Mouse (Mus musculus) forebrain, embryonic 16.5 days (tissue): ENCODE measurements around the gene Tcea3. TPM values are rescaled to one million over a fixed set of nuclear protein-coding genes. Genes with fewer than 3 reads are reported as not detected.
A peak's percentile ranks its signal among the peaks of the same experiment; 100 is the strongest.

Experiments
- ATAC-seq: fragments of 200-750 bp; cut with Nextera tagmentation; 2 replicates; pipeline ENCODE4 v1.8.0; 2017; ENCODE audit warnings: mild to moderate bottlenecking, moderate library complexity
- H3K27ac ChIP-seq: fragments of 300-500 bp; sonication (generic); 2 replicates; pipeline ENCODE4 v1.5.1; 2014; ENCODE audit warnings: low read length, control low read depth
- H3K27me3 ChIP-seq: fragments of 300-500 bp; sonication (generic); replicated peaks from 2 replicates; pipeline ENCODE4 v1.6.1; 2014; ENCODE audit warnings: low read length; ENCODE audit not compliant: control insufficient read depth, insufficient read depth
- H3K36me3 ChIP-seq: fragments of 300-500 bp; sonication (generic); 2 replicates; pipeline ENCODE4 v1.6.1; 2014; ENCODE audit not compliant: control insufficient read depth, insufficient read depth
- H3K4me1 ChIP-seq: fragments of 300-500 bp; sonication (generic); replicated peaks from 2 replicates; pipeline ENCODE4 v1.6.1; 2014; ENCODE audit warnings: low read length; ENCODE audit not compliant: control insufficient read depth, insufficient read depth
- H3K4me2 ChIP-seq: fragments of 300-500 bp; sonication (generic); 2 replicates; pipeline ENCODE4 v1.6.1; 2014; ENCODE audit warnings: mild to moderate bottlenecking, low read length, control low read depth
- H3K4me3 ChIP-seq: fragments of 300-500 bp; sonication (generic); replicated peaks from 2 replicates; pipeline ENCODE4 v1.5.1; 2014; ENCODE audit warnings: mild to moderate bottlenecking, low read length, control low read depth
- H3K9ac ChIP-seq: fragments of 300-500 bp; sonication (generic); replicated peaks from 2 replicates; pipeline ENCODE4 v1.6.1; 2014; ENCODE audit warnings: low read depth, low read length, control low read depth
- H3K9me3 ChIP-seq: fragments of 300-500 bp; sonication (generic); 2 replicates; pipeline ENCODE4 v1.6.1; 2016; ENCODE audit warnings: low read length; ENCODE audit not compliant: control insufficient read depth
- WGBS: fragments of 180-500 bp; shearing (Covaris S2); extraction: QIAGEN DNeasy Blood & Tissue Kit; methylation state at CpG from one replicate; pipeline ENCODE4 v1.1.7; 2014; 5-methylcytosine and 5-hydroxymethylcytosine counted together
- polyA plus RNA-seq: library from polyadenylated mRNA; unstranded; fragments of >200 nt; fragmentation: Nextera tagmentation; extraction: Ambion mirVana; gene quantifications from 2 replicates; pipeline ENCODE4 v1.2.1, GENCODE M21; 2015

Gene Tcea3
- polyA plus RNA-seq, 1 experiment from 2014 or later, result 0.44 TPM

GRCm38 (mm10) chr4:136246568-136246969 lies 960 bp upstream of the Tcea3 start:
- H3K27me3 ChIP-seq, result peaks cover 37% of the 10 kb centered on the region
- WGBS, result 2% methylated on average over 12 of the region's 12 CpGs
- H3K4me1 ChIP-seq, result peaks cover 19% of the 10 kb centered on the region

DNA sequence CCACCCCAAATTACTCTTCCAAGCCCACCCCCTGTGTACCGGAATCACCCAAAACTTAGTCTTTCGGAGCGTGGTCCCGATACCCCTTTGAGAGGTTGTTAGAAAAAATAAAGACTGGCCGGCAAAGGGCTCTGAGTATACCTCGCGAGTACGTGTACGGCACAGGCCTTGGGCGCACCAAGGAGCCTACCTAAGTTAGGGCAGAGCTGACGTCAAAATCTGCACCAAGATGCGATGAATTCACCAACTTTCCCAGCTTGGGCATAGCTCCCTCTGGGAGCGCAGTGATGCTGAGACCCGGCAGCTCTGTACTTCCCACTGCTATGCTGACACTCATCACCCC lies 172 bp upstream of the Tcea3 start:
- ATAC-seq, result no peak
- no peaks in the 10 kb centered on the region for H3K9me3 ChIP-seq
- H3K36me3 ChIP-seq, result no peaks in the 10 kb centered on the region
- peaks cover 37% of the 10 kb centered on the region for H3K27me3 ChIP-seq
- H3K9ac ChIP-seq, result no peak overlapping the region
- H3K4me3 ChIP-seq, result peak overlapping the region; percentile 36; the same call in 1 of the 2 replicates
- H3K27ac ChIP-seq, result no peak overlapping the region
- WGBS, result under 1% methylated on average over 14 of the region's 14 CpGs
- H3K4me1 ChIP-seq, result peaks cover 19% of the 10 kb centered on the region
- H3K4me2 ChIP-seq, result peak overlapping the region; percentile 52

More at GRCm38 (mm10) chr4:136246568-136246969, 960 bp upstream of the Tcea3 start:
- Histone ChIP-seq H3K4me3 (no peak overlapping the region), H3K36me3 (no peaks in the 10 kb centered on the region), H3K4me2 (no peak overlapping the region), H3K9ac (no peak overlapping the region), H3K9me3 (no peaks in the 10 kb centered on the region), H3K27ac (no peak overlapping the region)
- ATAC-seq, result no peak

DNA sequence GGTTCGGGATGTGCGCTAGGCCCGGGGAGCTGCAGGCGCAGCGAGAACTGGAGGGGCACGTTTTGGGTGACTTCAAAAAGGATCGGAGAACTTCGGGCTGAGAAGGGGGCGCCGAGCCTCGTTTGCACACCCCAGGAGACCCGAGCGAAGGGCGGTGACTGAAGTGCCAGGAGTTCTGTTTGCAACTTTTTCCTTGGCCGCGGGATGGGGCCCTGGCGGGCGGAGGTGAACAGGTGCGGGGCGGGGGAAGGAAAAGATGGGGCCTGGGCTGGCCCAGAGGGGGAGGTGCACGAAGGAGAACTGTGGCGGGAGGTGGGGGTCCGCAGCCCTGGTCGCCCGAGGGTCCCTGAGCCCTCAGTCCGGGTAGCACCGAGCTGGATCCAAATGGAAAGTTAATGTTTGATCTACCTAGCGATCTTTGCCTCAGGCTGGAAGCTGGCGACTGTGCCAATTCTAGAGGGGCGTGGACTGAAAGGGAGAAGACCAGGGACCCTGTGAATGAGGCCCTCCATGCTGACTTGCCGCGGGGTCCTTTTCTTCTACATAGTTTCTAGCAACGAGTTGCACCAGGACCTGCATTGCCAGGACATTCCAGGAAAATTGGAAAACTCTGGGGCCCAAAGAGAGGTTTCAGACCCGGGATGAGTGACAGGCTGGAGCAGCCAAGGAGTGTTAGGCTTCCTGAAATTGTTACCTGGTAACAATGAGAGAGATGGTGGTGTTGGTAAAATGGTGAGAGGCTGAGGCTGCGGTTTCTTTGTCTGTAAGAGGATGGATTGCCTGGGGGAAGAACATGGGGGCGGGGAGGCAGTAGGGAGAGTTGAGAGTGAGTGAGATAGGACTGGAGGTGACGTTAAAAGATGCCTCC lies 1.2 kb downstream of the Tcea3 start:
- under 1% methylated on average over 37 of the region's 37 CpGs for WGBS
- H3K9ac ChIP-seq, result no peak overlapping the region

DNA sequence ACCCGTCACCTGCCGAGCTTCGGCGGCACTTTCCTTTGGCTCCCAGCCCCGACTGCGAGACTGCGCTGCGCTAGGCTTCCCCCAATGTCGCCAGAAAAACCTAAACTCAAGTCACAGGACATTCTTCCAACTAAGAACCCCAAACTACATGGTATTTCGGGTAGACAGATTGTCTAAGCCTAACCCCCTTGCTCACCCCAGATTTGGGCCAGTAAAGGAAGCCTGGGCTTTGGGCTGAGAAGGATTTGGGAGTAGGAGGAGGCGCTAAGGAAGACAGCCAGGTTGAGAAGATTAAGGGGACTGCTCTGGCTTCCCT lies 1.8 kb downstream of the Tcea3 start:
- WGBS, result 1% methylated on average over 11 of the region's 11 CpGs

More for the DNA sequence above, 1.2 kb downstream of the Tcea3 start:
- Histone ChIP-seq H3K9me3 (no peaks in the 10 kb centered on the region), H3K27ac (no peak overlapping the region), H3K27me3 (peaks cover 37% of the 10 kb centered on the region), H3K4me1 (peaks cover 19% of the 10 kb centered on the region), H3K4me3 (peak overlapping the region; percentile 36), H3K36me3 (no peaks in the 10 kb centered on the region), H3K4me2 (peak overlapping the region; percentile 52)
- no peak for ATAC-seq

DNA sequence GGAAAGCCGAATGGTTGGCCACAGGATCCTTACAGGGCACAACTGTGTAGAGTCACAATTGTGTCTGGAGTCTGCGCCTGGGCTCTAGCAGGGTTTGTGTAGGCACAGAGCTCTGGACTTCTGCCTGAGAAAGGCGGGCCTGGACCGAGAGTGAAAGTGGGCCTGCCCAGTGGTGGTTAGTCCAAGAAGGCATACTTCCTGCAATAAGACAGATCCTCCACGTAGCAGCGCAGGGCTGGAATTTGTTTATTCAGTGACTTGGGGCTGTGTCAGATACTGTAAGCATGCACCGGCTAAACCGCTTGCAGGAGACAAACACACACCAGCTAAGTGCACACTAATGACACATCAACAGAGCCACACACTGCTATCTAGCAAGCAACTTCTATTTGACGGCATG lies 2.3 kb downstream of the Tcea3 start:
- Histone ChIP-seq H3K4me2 (no peak overlapping the region), H3K27me3 (peaks cover 35% of the 10 kb centered on the region), H3K9ac (no peak overlapping the region), H3K27ac (no peak overlapping the region), H3K4me1 (peaks cover 19% of the 10 kb centered on the region), H3K9me3 (no peaks in the 10 kb centered on the region), H3K36me3 (no peaks in the 10 kb centered on the region), H3K4me3 (no peak overlapping the region)
- ATAC-seq, result no peak
- 42% methylated on average over 9 of the region's 9 CpGs for WGBS

More for the DNA sequence above, 1.8 kb downstream of the Tcea3 start:
- peaks cover 19% of the 10 kb centered on the region for H3K4me1 ChIP-seq
- peaks cover 36% of the 10 kb centered on the region for H3K27me3 ChIP-seq
- ATAC-seq, result no peak
- no peak overlapping the region for H3K27ac ChIP-seq
- H3K4me2 ChIP-seq, result no peak overlapping the region
- H3K4me3 ChIP-seq, result no peak overlapping the region
- H3K36me3 ChIP-seq, result no peaks in the 10 kb centered on the region
- no peaks in the 10 kb centered on the region for H3K9me3 ChIP-seq
- no peak overlapping the region for H3K9ac ChIP-seq

- ATAC-seq, result no peak
- H3K36me3 ChIP-seq, result no peaks in the 10 kb centered on the region
- no peak overlapping the region for H3K4me2 ChIP-seq
- no peak overlapping the region for H3K4me3 ChIP-seq
- peaks cover 3% of the 10 kb centered on the region; the same call in 1 of the 2 replicates for H3K4me1 ChIP-seq
- H3K27ac ChIP-seq, result no peak overlapping the region
- 54% methylated on average over 6 of the region's 6 CpGs for WGBS
- H3K27me3 ChIP-seq, result no peaks in the 10 kb centered on the region; the same call in 1 of the 2 replicates
- no peaks in the 10 kb centered on the region for H3K9me3 ChIP-seq
- H3K9ac ChIP-seq, result no peak overlapping the region
Observed at GRCm38 (mm10) chr4:136255919-136256318, 8.4 kb downstream of the Tcea3 start.

DNA sequence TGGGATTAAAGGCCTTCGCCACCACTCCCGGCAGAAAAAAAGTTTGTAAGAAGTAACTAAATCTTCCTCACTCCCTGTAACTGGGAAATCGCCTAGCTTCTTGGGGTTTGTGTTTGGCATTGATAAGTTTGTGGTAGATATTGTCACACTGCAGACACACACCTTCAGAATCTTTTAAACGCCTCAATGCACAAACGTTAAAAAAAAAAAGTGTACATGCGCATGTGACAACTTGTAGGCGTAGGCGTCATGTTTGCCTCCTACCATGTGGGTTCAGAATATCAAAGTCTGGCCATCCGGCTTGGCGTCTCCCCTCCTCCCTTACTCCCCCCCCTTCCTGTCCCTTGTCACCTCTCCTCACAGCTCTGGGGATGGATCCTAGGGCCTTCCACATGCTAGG lies 9.2 kb downstream of the Tcea3 start:
- Histone ChIP-seq H3K27me3 (no peaks in the 10 kb centered on the region), H3K9ac (no peak overlapping the region), H3K4me3 (no peak overlapping the region), H3K4me2 (no peak overlapping the region), H3K27ac (no peak overlapping the region), H3K9me3 (no peaks in the 10 kb centered on the region), H3K4me1 (peaks cover 3% of the 10 kb centered on the region; the same call in 1 of the 2 replicates), H3K36me3 (no peaks in the 10 kb centered on the region)
- WGBS, result 83% methylated on average over 10 of the region's 10 CpGs
- no peak for ATAC-seq

DNA sequence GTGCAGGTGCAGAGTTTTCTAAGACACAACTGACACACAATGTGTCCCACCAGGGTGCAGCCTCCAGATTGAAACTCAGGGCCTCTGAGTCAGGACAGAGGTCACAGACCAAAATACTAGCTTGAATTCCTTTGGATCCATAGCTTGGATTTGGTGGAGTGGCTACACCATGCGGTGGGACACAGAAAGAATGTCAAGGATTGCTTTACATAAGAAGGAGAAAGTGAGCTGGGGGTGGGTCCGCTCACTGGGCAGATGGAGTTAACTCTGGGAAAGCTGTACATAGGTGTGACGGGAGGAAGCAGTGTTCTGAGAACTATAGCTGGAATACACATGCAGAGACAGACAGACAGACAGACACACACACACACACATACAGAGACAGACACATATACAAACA lies 12.4 kb downstream of the Tcea3 start:
- WGBS, result 55% methylated on average over 3 of the region's 3 CpGs
- no peak overlapping the region for H3K27ac ChIP-seq
- H3K9ac ChIP-seq, result no peak overlapping the region
- no peaks in the 10 kb centered on the region for H3K36me3 ChIP-seq
- H3K4me2 ChIP-seq, result no peak overlapping the region
- no peaks in the 10 kb centered on the region for H3K9me3 ChIP-seq
- no peak overlapping the region for H3K4me3 ChIP-seq
- H3K27me3 ChIP-seq, result no peaks in the 10 kb centered on the region
- H3K4me1 ChIP-seq, result peaks cover 3% of the 10 kb centered on the region; the same call in 1 of the 2 replicates
- no peak for ATAC-seq

GRCm38 (mm10) chr4:136260491-136261180 lies 13.1 kb downstream of the Tcea3 start:
- Histone ChIP-seq H3K36me3 (no peaks in the 10 kb centered on the region), H3K9ac (0 out of 2 replicates have a peak overlapping the region, but pooled peaks have one; percentile 14), H3K9me3 (no peaks in the 10 kb centered on the region), H3K4me1 (peaks cover 3% of the 10 kb centered on the region; the same call in 1 of the 2 replicates), H3K4me2 (no peak overlapping the region), H3K4me3 (no peak overlapping the region), H3K27ac (no peak overlapping the region), H3K27me3 (no peaks in the 10 kb centered on the region)
- WGBS, result 38% methylated on average over 10 of the region's 10 CpGs
- peak; percentile 71 for ATAC-seq
